In the genomic region with DNA sequence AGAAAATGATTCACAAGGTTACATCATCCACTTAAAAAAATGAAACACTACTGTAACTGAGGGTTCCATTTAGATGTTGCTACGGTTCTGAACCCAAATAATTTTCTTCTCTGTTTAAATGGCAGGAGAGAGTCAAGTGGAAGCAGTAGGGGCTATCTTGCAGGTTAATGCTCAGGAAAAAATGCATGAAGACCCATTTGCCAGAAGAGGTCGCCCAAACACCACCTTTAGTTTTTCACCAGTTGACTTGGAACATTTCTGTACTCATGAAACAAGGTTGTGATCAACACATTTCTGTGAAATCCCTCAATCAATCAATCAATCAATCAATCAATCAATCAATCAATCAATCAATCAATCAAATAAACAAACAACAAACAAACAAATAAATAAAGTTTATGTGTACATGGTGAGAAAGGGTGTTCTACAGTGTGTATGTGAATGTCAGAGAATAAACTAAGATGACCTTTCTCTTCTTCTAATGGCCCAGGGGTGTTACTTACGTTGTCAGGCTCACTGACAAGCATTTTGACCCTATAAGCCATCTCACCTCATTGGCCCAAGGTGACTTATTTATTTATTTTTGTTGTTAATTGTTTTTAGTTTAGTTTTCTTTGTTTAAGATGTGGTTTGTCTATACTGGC, we compare ENCODE assay signal across 8 mouse cellular contexts.
DNase-seq lines count a peak whose midpoint lies in the region; ATAC-seq and TF ChIP-seq lines count a peak whose summit lies in the region.

No protein-coding gene starts in this region.

- no peak for TF ChIP-seq EP300 in heart, postnatal 0 days (IDR thresholded peaks at IDR 0.05; ENCODE audit: low read depth)

- no peak overlapping the region for H3K4me3 ChIP-seq in heart, postnatal 0 days (ENCODE audit: low read depth, low read length)
- no peak overlapping the region for H3K4me3 ChIP-seq in embryonic facial prominence, embryonic 10.5 days

- ATAC-seq in heart, postnatal 0 days (ENCODE audit: insufficient read depth, low read depth): no peak

- 15% methylated on average over 3 of the region's 3 CpGs for WGBS in heart, postnatal 0 days
- 24% methylated on average over 3 of the region's 3 CpGs for WGBS in embryonic facial prominence, embryonic 10.5 days

- H3K9me3 ChIP-seq in heart, postnatal 0 days (replicated peaks; ENCODE audit: control insufficient read depth, low read length): no peaks in the 10 kb centered on the region
- H3K9me3 ChIP-seq in embryonic facial prominence, embryonic 10.5 days: no peaks in the 10 kb centered on the region

- no peaks in the 10 kb centered on the region for H3K27me3 ChIP-seq in heart, postnatal 0 days (ENCODE audit: control insufficient read depth, insufficient read depth, low read length)
- 0 out of 2 replicates have a peak, but pooled peaks cover 7% of the 10 kb centered on the region for H3K27me3 ChIP-seq in embryonic facial prominence, embryonic 10.5 days (replicated peaks; ENCODE audit: low read depth, poor library complexity, severe bottlenecking)

- intact Hi-C loops in heart, postnatal 25 days (cut with DNase I): no loop called here
- intact Hi-C loops in left cerebral cortex, postnatal 25 days (cut with DNase I): loop anchor here (5.0 kb wide), 1 partner anchor 1594 kb away; no protein-coding TSS in a partner anchor

- H3K9ac ChIP-seq in heart, postnatal 0 days (replicated peaks; ENCODE audit: low read depth, low read length): no peak overlapping the region

- H3K27ac ChIP-seq in heart, postnatal 0 days (ENCODE audit: low read depth): no peak overlapping the region
- no peak overlapping the region for H3K27ac ChIP-seq in embryonic facial prominence, embryonic 10.5 days (replicated peaks)

- no peaks in the 10 kb centered on the region for H3K36me3 ChIP-seq in heart, postnatal 0 days (replicated peaks; ENCODE audit: control insufficient read depth, insufficient read depth, low read length)
- no peaks in the 10 kb centered on the region for H3K36me3 ChIP-seq in embryonic facial prominence, embryonic 10.5 days (replicated peaks)

- no peak overlapping the region for H3K4me2 ChIP-seq in heart, postnatal 0 days (ENCODE audit: low read depth, low read length)

- TF ChIP-seq CTCF in heart, postnatal 0 days (IDR thresholded peaks at IDR 0.05; ENCODE audit: low read depth): peak; percentile 55

- DNase-seq in heart, postnatal 0 days (ENCODE audit: low spot score): peak; percentile 39
- no peak for DNase-seq in heart, postnatal 25 days (ENCODE audit: low spot score)
- peak; percentile 8 for DNase-seq in thymus, postnatal 25 days
- DNase-seq in thymus, postnatal 10 days (ENCODE audit: low spot score in 2 of 2): no peak
- DNase-seq in embryonic facial prominence, embryonic 10.5 days (ENCODE audit: low spot score): peak; percentile 56
- DNase-seq in left cerebral cortex, postnatal 25 days (ENCODE audit: low spot score in 2 of 2): peak; percentile 43 to 60
- DNase-seq in right cerebral cortex, postnatal 14 days: peak; percentile 36
- DNase-seq in spleen, postnatal 14 days (ENCODE audit: low spot score in 2 of 2): no peak

- no peaks in the 10 kb centered on the region for H3K4me1 ChIP-seq in heart, postnatal 0 days (ENCODE audit: control insufficient read depth, insufficient read depth)
- no peaks in the 10 kb centered on the region for H3K4me1 ChIP-seq in embryonic facial prominence, embryonic 10.5 days

Comparison
In these comparisons a context has a peak if more than half of its experiments do, and no peak if none do; other contexts are left out.
1. DNase-seq: peak in heart, postnatal 0 days (single experiment), thymus, postnatal 25 days (single experiment), embryonic facial prominence, embryonic 10.5 days (single experiment), left cerebral cortex, postnatal 25 days (2 of 2) and right cerebral cortex, postnatal 14 days (single experiment); none in heart, postnatal 25 days (single experiment), thymus, postnatal 10 days (0 of 2) and spleen, postnatal 14 days (0 of 2).